Mouse (Mus musculus) heart, embryonic 12.5 days (tissue): ENCODE data around the gene Utp3. TPM values are rescaled to one million over a fixed set of nuclear protein-coding genes. Genes with fewer than 3 reads are reported as not detected.

Experiments used
- ATAC-seq: fragments of 200-750 bp; cut with Nextera tagmentation; 2 replicates; pipeline ENCODE4 v1.8.0; 2017; ENCODE audit warnings: moderate TSS enrichment, moderate library complexity; ENCODE audit not compliant: insufficient number of reproducible peaks, low FRiP score
- H3K27ac ChIP-seq: fragments of 300-500 bp; sonication (generic); 2 replicates; pipeline ENCODE4 v1.5.1; 2016; ENCODE audit warnings: mild to moderate bottlenecking, moderate library complexity; ENCODE audit not compliant: poor library complexity, severe bottlenecking
- H3K27me3 ChIP-seq: fragments of 300-500 bp; sonication (generic); replicated peaks from 2 replicates; pipeline ENCODE4 v1.6.1; 2016; ENCODE audit warnings: mild to moderate bottlenecking, moderate library complexity
- H3K36me3 ChIP-seq: fragments of 300-500 bp; sonication (generic); 2 replicates; pipeline ENCODE4 v1.6.1; 2016; ENCODE audit warnings: mild to moderate bottlenecking, moderate library complexity
- H3K4me1 ChIP-seq: fragments of 300-500 bp; sonication (generic); replicated peaks from 2 replicates; pipeline ENCODE4 v1.6.1; 2016; ENCODE audit warnings: mild to moderate bottlenecking
- H3K4me2 ChIP-seq: fragments of 300-500 bp; sonication (generic); 2 replicates; pipeline ENCODE4 v1.6.1; 2016; ENCODE audit warnings: mild to moderate bottlenecking, moderate library complexity
- H3K4me3 ChIP-seq: fragments of 300-500 bp; sonication (generic); 2 replicates; pipeline ENCODE4 v1.5.1; 2016; ENCODE audit warnings: mild to moderate bottlenecking
- H3K9ac ChIP-seq: fragments of 300-500 bp; sonication (generic); 2 replicates; pipeline ENCODE4 v1.6.1; 2016; ENCODE audit warnings: mild to moderate bottlenecking, moderate library complexity
- H3K9me3 ChIP-seq: fragments of 300-500 bp; sonication (generic); replicated peaks from 2 replicates; pipeline ENCODE4 v1.6.1; 2016; ENCODE audit warnings: mild to moderate bottlenecking, moderate library complexity
- WGBS: fragments of 180-500 bp; shearing (Covaris S2); methylation state at CpG from one replicate; pipeline ENCODE4 v1.1.7; 2016; 5-methylcytosine and 5-hydroxymethylcytosine counted together
- polyA plus RNA-seq: library from polyadenylated mRNA; unstranded; fragments of >200 nt; fragmentation: Nextera tagmentation; extraction: Ambion mirVana; gene quantifications from 2 replicates; pipeline ENCODE4 v1.2.1, GENCODE M21; 2016

Gene Utp3
- polyA plus RNA-seq, 1 experiment from 2014 or later = 49.1 TPM

DNA sequence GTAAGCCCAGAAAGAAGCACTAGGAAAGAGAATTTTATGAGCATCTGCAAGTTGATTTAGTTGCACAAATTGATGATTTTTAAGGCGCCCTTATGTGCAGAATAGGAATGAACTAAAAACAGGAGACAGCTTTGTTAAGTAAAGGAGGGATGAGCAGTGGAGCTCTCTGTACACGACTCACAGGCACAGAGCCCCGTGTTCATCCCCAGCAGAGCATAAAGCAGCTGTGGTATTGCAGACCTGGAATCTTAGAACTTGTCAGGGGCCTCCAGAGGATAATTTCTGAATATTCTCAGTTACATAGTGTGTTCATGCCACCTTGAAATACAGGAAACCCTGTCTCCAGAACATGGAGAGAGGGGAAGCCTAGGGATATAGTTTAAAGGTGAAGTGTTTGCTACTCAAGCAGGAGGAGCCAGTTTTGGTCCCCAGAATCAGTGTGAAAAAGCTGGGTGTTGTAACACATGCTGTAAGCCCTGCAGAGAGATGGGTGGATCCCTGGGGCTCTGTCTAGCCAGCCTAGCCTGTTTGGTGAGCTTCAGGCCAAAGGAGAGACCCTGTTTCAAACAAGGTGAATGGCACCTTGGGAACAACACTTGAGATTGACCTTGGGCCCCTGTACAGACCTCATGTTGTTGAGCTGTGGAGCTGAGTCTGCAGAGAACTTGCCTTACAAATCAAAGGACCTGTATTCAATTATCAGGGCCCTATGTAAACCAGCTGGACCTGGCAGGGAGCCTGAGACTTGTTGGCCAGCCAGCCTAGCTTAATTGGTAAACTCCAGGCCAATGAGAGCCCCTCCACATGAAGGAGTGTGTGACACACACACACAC, 21.5 kb downstream of the Utp3 start:
- H3K36me3 ChIP-seq = peaks cover 15% of the 10 kb centered on the region
- peaks cover 7% of the 10 kb centered on the region for H3K4me1 ChIP-seq
- H3K4me2 ChIP-seq = no peak overlapping the region
- no peak for ATAC-seq
- WGBS = 70% methylated on average over 3 of the region's 3 CpGs
- H3K9ac ChIP-seq = no peak overlapping the region
- H3K4me3 ChIP-seq = no peak overlapping the region
- no peaks in the 10 kb centered on the region for H3K9me3 ChIP-seq
- no peak overlapping the region for H3K27ac ChIP-seq
- no peaks in the 10 kb centered on the region for H3K27me3 ChIP-seq

DNA sequence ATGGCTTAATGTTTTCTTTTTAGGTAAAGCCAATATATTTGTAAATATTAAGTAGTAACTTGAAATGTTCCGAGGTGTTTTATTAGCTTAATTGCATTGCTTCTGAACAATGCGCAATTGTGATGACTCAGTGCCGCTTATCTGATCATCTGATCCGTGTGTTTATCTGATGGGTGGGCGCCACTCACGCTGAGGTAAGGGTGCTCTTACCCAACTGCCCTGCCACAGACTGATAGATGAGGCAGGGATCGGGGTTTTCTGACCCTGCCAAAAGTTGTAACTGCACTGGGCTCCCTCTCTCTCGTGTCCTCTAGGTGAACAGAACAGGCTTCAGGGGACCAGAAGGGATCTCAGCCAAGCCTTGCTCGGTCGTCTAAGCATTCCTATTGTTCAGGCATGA, 26.4 kb downstream of the Utp3 start:
- Histone ChIP-seq H3K4me3 (no peak overlapping the region), H3K9me3 (no peaks in the 10 kb centered on the region), H3K27me3 (no peaks in the 10 kb centered on the region), H3K4me1 (peaks cover 16% of the 10 kb centered on the region), H3K27ac (no peak overlapping the region), H3K36me3 (no peaks in the 10 kb centered on the region), H3K9ac (no peak overlapping the region), H3K4me2 (no peak overlapping the region)
- WGBS = 84% methylated on average over 10 of the region's 10 CpGs
- ATAC-seq = no peak

DNA sequence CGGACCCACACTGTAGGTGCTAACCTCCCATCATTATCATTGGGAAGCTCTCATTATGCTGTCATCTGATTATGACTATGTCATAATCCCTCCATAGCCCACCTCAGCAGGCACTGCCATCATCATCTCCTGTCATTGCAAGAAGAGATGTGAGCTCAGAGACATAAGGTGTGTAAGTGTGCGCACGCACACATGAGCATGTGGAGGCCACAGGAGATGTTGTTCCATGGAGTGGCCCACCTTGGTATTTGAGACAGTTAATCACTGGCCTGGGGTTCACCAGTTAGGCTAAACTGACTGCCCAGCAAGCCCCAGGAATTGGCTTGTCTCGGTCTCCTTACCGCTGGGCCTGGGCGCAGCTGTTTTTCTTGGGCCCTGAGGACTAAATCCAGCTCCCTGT, 27.1 kb downstream of the Utp3 start:
- H3K9me3 ChIP-seq = no peaks in the 10 kb centered on the region
- peaks cover 16% of the 10 kb centered on the region for H3K4me1 ChIP-seq
- H3K4me2 ChIP-seq = no peak overlapping the region
- H3K9ac ChIP-seq = no peak overlapping the region
- H3K36me3 ChIP-seq = no peaks in the 10 kb centered on the region
- no peak for ATAC-seq
- no peak overlapping the region for H3K4me3 ChIP-seq
- no peak overlapping the region for H3K27ac ChIP-seq
- H3K27me3 ChIP-seq = no peaks in the 10 kb centered on the region
- WGBS = 93% methylated on average over 6 of the region's 6 CpGs

DNA sequence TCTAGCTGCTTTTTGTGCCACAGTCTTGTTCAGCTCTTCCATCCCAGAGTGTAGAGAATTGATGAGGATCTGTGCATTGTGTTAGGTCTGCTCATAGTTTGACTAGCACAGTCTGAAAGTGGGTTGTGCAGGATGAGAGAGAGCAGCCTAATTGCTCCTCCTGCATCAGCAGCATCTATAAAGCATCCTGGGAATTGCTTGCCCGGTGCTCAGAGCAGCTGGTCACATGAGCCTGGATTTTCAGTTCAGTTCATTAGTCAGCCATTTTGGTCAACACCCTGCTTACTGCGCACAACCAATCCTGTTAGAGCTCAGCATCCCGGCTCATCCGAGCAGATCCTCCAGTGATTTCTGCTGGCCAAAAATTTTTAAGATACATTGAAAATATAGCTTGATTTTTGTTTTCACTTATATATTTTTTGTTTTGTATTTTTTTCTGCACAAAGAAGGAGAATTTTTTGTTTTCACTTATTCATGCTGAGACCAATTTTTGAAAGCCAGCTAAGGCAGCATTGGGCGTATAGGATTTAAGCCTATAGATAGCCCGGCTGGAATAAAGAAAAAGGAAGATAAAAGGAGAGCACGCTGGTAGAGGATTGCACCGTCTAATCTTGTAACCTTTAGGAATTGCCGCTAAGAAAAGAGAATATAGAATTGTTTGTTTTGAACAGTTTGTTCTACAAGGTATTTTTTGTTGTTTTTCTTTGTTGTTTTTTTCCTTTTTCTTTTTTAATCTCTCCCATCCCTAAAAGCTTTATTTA, 29.2 kb downstream of the Utp3 start:
- no peak for ATAC-seq
- Histone ChIP-seq H3K9ac (no peak overlapping the region), H3K4me3 (no peak overlapping the region), H3K9me3 (no peaks in the 10 kb centered on the region), H3K27ac (no peak overlapping the region), H3K36me3 (no peaks in the 10 kb centered on the region), H3K4me1 (peaks cover 32% of the 10 kb centered on the region), H3K4me2 (no peak overlapping the region), H3K27me3 (no peaks in the 10 kb centered on the region)
- 70% methylated on average over 9 of the region's 9 CpGs for WGBS

DNA sequence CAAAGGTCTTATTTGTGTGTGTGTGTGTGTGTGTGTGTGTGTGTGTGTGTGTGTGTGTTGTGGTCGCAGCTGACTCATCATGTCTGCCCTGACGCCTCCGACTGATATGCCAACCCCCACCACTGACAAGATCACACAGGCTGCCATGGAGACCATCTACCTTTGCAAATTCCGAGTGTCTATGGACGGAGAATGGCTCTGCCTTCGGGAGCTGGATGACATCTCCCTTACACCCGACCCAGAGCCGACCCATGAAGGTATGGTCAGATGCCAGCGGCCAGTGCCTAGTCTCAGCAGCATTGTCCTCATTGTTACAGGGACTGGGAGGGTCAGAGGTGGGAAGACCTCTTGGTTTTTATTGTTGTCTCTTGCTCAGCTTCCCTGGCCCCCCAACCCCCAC, 29.8 kb downstream of the Utp3 start:
- Histone ChIP-seq H3K27ac (no peak overlapping the region), H3K36me3 (no peaks in the 10 kb centered on the region), H3K4me2 (no peak overlapping the region), H3K4me1 (peaks cover 32% of the 10 kb centered on the region), H3K4me3 (no peak overlapping the region), H3K27me3 (no peaks in the 10 kb centered on the region), H3K9me3 (no peaks in the 10 kb centered on the region), H3K9ac (no peak overlapping the region)
- 37% methylated on average over 9 of the region's 9 CpGs for WGBS
- ATAC-seq = 0 out of 2 replicates have a peak, but pooled peaks have one; percentile 37

DNA sequence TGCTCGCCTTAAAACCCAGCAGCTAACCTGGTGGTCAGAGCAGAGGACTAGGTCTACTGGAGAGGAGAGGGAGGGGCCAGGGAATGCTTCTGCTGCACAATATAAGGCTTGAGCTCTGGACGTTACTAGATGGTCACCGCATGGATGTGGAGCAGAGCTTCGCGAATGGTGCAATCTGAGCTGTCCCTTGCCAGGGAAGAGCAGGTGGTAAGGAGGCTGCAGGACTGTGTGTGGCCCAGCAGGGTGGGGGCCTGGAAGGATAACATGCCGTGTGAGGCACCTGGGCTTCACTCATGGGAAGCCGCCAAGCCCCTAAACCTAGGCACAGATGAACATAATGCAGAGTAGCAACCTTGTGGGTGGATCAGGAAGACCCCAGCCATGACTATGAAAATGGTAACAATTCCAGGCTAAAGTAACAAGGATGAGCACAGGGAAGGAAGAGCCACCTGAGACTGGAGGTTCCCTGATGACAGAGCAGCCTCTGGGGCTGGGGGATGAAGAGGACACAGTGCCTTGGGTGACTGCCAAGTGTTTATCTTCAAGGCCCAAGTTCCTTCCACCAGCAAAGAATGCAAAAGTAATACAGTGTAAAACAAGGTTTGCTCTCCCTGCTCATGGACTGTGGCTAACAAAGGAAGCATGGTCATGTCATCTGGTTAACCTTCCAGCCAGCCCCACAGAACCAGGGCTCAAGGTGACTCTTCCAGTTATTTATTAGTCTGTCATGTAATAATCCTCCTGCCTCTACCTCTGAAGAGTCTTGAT, 32.3 kb downstream of the Utp3 start:
- 79% methylated on average over 7 of the region's 7 CpGs for WGBS
- Histone ChIP-seq H3K4me3 (no peak overlapping the region), H3K9me3 (no peaks in the 10 kb centered on the region), H3K36me3 (no peaks in the 10 kb centered on the region), H3K9ac (no peak overlapping the region), H3K27me3 (no peaks in the 10 kb centered on the region), H3K27ac (peak overlapping the region; percentile 75), H3K4me2 (no peak overlapping the region), H3K4me1 (peaks cover 32% of the 10 kb centered on the region)
- peak; percentile 63 for ATAC-seq

DNA sequence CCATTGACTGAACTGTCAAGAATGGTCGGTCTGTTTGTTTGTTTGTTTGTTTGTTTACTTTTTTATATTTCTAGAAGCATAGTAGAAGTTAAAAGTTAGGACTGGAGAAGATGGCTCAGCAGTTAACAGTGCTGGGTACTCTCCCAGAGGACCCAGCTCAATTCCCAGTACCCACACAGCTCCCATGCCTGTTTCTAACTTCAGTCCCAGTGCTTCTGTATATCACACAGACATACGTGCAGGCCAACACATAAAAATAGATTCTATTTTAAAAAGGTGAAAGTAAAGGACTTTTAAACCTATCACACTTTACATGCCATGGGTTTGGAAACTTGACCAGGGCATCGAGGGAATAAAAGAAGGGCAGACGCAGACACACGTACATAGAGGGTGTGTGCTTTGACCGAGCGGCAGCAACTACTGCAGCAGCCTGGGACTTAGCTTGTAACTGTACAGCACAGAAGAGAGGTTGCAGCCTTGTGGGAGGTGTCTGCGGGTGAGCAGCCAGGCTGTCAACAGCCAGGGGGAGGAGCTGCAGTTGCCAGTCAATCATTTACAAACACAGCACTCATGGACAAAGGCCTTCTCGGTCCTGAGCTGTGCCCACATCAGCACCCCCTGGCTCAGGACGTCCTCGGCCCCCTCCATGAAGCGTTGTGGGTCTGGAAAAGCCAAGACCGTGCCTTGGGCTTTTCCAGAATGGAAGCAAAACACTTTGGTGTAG, 33.1 kb downstream of the Utp3 start:
- ATAC-seq = peak; percentile 83

DNA sequence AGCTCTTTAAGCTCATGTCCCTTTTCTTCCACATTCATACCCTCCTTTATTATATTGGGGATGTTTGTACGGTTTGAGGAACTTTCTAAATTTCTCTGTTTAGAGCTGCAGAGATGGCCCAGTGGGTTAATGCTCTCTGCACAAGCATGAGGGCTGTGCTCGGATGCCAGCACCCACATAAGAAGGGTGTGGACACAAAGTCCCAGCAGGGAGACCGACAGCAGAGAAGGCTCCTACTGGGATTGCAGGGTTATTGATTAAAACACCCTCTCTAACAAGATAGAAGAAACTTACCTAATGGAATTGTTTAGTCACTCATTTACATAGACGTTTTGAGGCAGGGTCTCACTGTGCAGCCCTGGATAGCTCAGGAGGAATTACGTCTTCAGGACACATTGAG, 34.2 kb downstream of the Utp3 start:
- Histone ChIP-seq H3K9ac (no peak overlapping the region), H3K36me3 (no peaks in the 10 kb centered on the region), H3K27me3 (no peaks in the 10 kb centered on the region), H3K4me2 (no peak overlapping the region), H3K4me1 (peaks cover 32% of the 10 kb centered on the region), H3K4me3 (no peak overlapping the region), H3K27ac (no peak overlapping the region), H3K9me3 (no peaks in the 10 kb centered on the region)
- ATAC-seq = no peak
- 67% methylated on average over 5 of the region's 5 CpGs for WGBS

More for the DNA sequence above, 33.1 kb downstream of the Utp3 start:
- H3K4me1 ChIP-seq = peaks cover 32% of the 10 kb centered on the region
- H3K27me3 ChIP-seq = no peaks in the 10 kb centered on the region
- H3K27ac ChIP-seq = peak overlapping the region; percentile 75
- H3K9ac ChIP-seq = no peak overlapping the region
- WGBS = 25% methylated on average over 13 of the region's 13 CpGs
- no peak overlapping the region for H3K4me3 ChIP-seq
- H3K36me3 ChIP-seq = no peaks in the 10 kb centered on the region
- H3K4me2 ChIP-seq = peak overlapping the region; percentile 39
- H3K9me3 ChIP-seq = no peaks in the 10 kb centered on the region

DNA sequence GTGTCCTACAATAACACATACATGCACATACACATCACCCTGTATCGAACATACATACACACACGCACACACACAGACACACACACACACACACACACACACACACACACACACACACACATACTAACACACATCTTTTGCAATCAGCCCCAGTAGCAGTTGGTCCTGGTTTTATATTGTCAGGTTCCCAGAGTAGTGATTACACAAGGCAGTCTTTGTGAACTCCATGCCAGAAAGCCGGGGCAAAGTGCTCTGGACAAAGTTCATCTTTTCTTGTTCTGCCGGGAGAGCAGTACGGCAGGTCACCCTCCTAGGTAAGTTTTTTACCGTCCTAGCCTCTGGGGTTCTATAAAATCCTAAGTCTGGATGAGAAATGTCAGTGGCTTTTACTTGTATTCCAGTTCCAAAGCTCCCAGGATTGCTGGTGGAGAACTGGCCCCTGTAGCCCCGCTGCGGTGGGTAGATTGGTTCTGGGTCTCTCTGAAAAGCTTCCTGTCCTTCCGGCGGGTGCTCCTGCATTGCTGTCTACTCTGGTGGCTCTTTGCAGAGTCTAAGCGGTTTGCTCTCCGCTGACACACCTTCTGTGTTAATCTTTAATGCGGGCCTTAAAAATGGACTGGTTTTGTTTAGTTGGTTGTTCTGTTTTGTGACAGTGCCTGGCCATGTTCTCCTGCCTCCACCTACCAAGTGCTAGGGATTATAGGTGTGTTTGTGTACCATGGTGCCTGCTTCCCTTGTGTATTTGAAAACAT, 39.3 kb downstream of the Utp3 start:
- H3K9me3 ChIP-seq = no peaks in the 10 kb centered on the region
- no peaks in the 10 kb centered on the region for H3K36me3 ChIP-seq
- H3K27me3 ChIP-seq = no peaks in the 10 kb centered on the region
- ATAC-seq = no peak
- H3K27ac ChIP-seq = no peak overlapping the region
- whole genome bisulfite sequencing = 89% methylated on average over 13 of the region's 13 CpGs
- H3K9ac ChIP-seq = no peak overlapping the region
- no peak overlapping the region for H3K4me2 ChIP-seq
- no peak overlapping the region for H3K4me3 ChIP-seq
- H3K4me1 ChIP-seq = no peaks in the 10 kb centered on the region

DNA sequence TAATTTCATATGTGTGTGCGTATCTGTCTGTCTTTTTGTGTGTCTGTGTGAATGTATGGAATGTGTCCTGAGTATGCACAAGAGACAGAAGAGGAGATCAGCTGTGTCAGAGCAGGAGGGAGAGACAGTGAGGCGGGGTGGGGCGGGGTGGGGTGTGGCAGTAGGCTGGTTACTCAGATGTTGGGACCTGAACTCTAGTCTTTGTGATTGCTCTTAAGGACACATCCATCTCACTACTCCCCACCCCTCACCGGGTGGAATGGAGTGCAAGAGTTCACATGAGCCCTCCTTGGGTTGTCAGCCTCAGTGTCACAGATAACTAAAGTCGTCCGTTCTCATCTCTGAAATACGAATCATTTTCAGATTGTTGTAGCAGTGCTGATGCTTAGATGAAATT, 39.9 kb downstream of the Utp3 start:
- Histone ChIP-seq H3K4me1 (no peaks in the 10 kb centered on the region), H3K27ac (no peak overlapping the region), H3K9ac (no peak overlapping the region), H3K27me3 (no peaks in the 10 kb centered on the region), H3K36me3 (no peaks in the 10 kb centered on the region), H3K4me2 (no peak overlapping the region), H3K4me3 (no peak overlapping the region), H3K9me3 (no peaks in the 10 kb centered on the region)
- ATAC-seq = no peak
- WGBS = 87% methylated on average over 7 of the region's 7 CpGs
